Mouse (Mus musculus) ES-E14 (cell line): Measurements from ENCODE around the gene Yipf6.

ENCODE experiments used
- CHD2 ChIP-seq: IDR thresholded peaks from 2 replicates; pipeline ENCODE4 v1.6.1; 2014; ENCODE audit warnings: mild to moderate bottlenecking, low read depth, low read length, inconsistent platforms
- MAFK ChIP-seq: IDR thresholded peaks from 2 replicates; pipeline ENCODE4 v1.6.1; 2014; ENCODE audit warnings: mild to moderate bottlenecking, low read depth, low read length, inconsistent platforms; ENCODE audit not compliant: insufficient read depth
- ZC3H11A ChIP-seq: IDR thresholded peaks from 2 replicates; pipeline ENCODE4 v1.6.1; 2012; ENCODE audit warnings: low read depth, mild to moderate bottlenecking, inconsistent platforms, low read length, borderline replicate concordance
- ZNF384 ChIP-seq: IDR thresholded peaks from 2 replicates; pipeline ENCODE4 v1.6.1; 2012; ENCODE audit warnings: low read depth, low read length, inconsistent platforms

GRCm38 (mm10) chrX:98959050-98959449 lies 22.9 kb downstream of the Yipf6 start:
- no peak for TF ChIP-seq MAFK
- TF ChIP-seq ZC3H11A: no peak
- no peak for TF ChIP-seq CHD2
- no peak for TF ChIP-seq ZNF384
